Mouse (Mus musculus): ENCODE results near the gene Micu2.
"Not testable (repeated sequence)": the region's sequence is repeated elsewhere in the genome, so short reads cannot be mapped to it uniquely, and the experiment has no call there.

Gene Micu2

DNA sequence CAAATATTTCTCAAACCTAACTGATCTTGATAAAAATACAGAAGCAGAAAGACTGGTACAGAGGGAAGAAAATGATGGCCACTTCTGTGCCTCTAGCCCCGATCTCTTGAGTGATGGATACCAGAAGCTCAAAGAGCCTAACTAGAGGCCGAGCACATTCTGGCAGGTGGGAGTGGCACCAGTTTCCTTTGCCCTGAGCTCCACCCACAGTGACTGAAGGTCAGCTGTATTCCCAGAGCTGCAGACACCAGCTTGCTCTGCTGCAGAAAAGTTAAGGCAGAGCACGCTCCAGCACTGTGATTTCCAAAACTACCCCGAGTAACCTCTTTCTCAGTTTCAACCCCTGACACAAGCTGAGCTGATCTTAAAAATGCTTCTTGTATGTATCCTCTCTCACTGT, 37.2 kb downstream of the Micu2 start:
- no peak for DNase-seq (ENCODE audit: low read depth, low spot score)

- peak; percentile 10 for DNase-seq (ENCODE audit: low read depth, low spot score)
These were observed 48.0 kb downstream of the Micu2 start for GRCm38 (mm10) chr14:57951089-57951488.

DNA sequence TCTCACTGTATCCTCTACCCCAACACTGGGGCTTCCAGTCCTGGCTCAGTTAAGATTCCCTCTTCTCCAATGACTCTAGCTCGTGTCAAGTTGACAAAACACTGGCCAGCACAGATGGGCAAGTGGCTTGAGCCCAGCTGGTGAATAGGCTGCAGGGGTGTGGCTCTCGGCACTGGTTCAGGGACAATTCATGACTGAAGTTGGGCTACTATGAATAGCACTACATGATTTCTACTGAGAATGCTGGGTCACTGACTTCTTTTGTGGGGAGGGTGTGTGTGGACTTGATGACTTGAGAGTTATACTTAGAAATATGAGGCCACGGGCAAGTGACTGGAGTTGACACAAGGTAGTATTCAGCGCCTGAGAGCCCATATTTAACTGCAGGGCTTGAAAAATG, 53.2 kb downstream of the Micu2 start:
- DNase-seq (ENCODE audit: low read depth, low spot score) = peak; percentile 68

DNA sequence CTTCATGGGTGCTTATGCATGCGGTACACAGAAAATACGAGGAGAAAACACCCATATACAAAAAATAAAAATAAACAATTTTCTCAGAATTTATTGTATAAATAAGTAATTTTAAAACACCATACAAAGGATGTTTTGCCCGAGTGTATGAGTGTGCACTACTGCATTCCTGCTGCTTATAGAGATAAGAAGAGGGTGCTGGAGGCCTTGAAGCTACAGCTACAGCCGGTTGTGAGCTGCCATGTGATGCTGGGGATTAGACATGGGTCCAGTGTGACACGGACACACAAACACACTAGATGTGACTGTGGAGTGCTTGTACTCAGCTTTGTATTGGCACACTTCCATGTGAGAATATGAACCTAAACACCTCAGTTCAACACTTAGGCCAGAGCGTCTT, 61.8 kb downstream of the Micu2 start:
- no peak for DNase-seq (ENCODE audit: low read depth, low spot score)

GRCm38 (mm10) chr14:57934666-57935065, 64.4 kb downstream of the Micu2 start:
- no peak for DNase-seq (ENCODE audit: low read depth, low spot score)

GRCm38 (mm10) chr14:57933608-57934007, 65.5 kb downstream of the Micu2 start:
- DNase-seq (ENCODE audit: low read depth, low spot score) = no peak

DNA sequence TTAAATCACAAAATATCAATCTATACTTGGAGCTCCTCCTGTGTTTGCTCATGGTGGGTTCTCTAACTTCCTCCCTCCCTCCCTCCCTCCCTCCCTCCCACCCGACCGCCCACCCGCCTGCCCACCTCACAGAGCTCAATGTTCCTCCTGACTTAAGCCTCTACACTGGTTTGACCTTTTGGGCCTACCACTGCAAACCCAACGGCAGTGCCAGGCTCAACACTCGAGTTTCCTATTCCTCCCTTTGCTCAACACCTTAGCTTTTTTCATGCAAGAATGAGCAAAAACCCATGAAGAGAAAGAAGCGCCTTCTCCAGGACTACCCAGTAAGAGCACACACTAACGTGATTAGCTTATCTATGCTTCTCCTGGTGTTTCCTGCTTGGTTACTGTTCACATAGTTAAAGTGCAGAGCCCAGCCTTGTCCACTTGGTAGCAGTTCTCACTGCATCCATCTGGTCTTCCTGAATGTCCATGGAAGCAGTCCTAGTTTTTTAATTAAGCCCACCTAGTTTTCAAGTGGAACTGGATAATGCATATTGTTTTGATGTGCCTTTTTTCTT, 66.1 kb downstream of the Micu2 start:
- no peak for DNase-seq (ENCODE audit: low read depth, low spot score)

DNA sequence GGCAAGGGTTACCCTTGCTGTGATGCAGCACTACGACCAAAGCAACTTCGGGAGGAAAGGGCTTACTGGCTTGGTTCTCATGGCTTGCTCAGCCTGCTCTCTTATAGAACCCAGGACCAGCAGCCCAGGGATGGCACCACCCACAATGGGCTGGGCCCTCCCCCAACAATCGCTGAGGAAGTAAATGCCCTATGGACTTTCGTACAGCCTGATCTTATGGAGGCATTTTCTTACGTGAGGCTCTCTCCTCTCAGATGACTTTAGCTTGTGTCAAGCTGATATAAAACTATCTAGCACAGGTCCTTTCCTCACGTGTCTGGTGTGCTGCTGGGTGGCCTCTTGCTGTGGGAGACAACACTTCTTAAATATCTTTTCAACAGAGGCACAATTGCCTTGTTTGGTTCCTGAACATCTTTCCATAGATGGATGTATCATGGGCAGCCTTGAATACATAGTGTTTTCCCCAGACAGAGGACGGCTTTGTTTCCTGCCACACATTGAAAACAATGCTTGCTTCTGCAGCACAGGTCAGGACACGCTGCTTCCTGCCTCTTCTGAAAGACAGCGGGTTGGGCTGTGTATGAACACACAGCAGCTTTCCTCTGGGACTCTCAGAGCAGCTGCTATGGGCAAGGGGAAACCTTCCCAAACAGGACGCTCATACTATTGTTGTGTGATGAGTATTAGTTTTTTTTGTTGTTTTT, 77.5 kb downstream of the Micu2 start:
- no peak for DNase-seq (ENCODE audit: low read depth, low spot score)

GRCm38 (mm10) chr14:57920568-57921310, 78.3 kb downstream of the Micu2 start:
- DNase-seq (ENCODE audit: low read depth, low spot score) = no peak

DNA sequence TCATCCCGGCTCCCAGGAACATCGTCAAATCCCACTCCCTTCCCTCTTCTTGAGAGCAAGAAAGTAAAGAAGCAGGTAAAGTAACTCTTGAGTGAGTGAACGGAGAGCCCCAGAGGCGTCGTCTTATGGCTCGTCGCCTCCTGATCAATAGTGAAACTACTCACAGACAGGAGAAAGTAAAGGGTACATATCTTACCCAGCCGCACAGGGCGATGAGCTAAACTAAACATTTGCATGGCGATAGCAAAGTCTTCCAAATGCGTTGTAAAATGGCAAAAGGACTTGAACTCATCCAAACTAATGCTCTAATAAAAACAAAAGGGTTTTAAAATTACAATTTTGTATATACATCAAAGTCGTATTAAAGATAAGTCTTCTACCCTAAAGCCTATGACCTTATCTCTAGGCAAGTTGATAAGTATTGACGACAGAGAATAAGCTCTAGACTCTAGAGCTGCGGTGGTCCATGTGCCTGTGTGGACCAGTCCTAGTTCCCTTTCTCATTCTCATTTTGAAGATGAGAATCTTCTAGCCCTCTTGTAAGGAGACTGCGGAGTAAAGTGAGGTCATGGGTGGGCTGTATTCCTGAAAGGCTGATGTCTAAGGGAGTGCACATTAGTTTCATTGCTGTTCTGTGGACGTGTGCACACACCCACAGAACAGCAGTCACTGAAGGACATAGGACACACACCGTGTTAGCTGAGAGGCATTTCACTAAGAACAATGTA, 79.8 kb downstream of the Micu2 start:
- no peak for DNase-seq (ENCODE audit: low read depth, low spot score)

DNA sequence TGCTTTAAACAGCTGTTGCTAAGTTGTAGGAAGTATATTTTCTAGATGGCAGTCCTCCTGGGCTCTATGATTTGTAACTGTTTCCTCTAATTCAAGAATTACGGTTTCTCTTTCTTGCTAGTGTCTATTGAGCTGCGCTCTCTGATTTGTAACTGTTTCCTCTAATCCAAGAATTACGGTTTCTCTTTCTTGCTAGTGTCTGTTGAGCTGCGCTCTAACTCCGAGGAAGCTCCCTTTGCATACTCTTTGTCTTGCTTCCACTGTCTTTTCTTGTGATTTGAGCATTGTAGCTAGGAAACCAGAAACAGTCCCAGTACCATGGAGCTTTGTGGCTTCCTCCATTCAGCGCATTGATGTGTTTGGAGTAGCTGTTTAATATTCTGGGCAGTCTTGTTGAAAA, 83.7 kb downstream of the Micu2 start:
- no peak for DNase-seq (ENCODE audit: low read depth, low spot score)

- DNase-seq (ENCODE audit: low read depth, low spot score) = peak; percentile 70
These were observed 86.7 kb downstream of the Micu2 start for GRCm38 (mm10) chr14:57912211-57913007.

DNA sequence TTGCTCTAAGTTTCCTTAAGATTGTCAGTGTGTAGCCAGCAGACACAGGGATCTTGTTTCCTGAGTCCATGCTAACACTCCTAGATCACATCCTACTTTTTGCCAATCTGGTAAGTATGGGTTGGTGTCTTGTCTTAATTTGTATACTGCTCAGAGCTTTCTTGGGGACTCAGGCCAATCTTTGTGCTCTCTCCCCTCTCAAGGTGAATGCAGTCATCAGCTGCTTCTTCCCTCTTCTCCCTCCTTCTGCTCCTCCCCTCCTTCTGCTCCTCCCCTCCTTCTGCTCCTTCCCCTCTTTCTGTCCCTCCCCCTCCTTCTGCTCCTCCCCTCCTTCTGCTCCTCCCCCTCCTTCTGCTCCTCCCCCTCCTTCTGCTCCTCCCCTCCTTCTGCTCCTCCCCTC, 87.3 kb downstream of the Micu2 start:
- DNase-seq (ENCODE audit: low read depth, low spot score) = not testable (repeated sequence)

- DNase-seq (ENCODE audit: low read depth, low spot score) = no peak
These were observed 87.7 kb downstream of the Micu2 start for GRCm38 (mm10) chr14:57911316-57911715.

DNA sequence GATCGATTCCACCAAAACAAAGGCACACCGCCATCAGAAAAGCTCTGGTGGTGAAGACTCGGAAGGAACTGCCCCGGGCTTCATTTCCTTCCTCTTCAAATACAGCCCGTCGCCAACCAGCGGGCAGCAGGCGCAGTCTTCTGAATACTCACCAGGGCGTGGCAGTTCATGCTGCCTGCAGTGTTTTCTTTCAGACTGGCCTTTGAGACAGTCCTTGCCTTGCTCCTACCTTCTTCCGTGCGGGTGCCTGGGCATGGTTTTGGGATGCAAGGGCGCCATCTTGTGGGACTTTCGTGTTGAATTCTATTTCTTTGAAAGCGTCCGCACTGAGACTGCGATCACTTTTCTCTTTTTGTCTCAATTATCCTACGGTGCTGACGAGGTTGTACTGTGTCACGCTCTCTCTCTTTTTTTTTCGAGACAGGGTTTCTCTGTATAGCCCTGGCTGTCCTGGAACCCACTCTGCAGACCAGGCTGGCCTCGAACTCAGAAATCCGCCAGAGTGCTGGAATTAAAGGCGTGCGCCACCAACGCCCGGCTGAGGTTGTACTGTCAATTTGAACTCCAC, 88.5 kb downstream of the Micu2 start:
- peak; percentile 82 for DNase-seq (ENCODE audit: low read depth, low spot score)

- no peak for DNase-seq (ENCODE audit: low read depth, low spot score)
These were observed 89.8 kb downstream of the Micu2 start for GRCm38 (mm10) chr14:57909297-57909696.

DNA sequence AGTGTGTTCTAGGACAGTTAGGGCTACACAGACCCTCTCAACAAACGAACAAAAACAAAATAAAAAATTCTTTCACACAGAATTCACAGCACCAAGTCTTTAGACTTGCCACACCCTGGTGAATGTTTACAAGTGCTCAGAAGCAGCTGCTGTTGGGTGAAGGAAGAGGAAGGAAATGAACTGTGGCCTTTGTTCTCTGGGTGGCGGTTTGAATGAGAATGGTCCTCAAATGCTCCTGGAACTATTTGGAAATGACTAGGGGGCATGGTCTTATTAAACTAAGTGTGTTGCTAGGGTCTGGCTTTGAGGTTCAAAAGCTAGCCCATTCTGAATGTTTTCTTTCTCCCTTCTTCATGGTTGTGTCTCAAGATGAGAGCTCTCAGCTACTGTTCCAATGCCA, 90.6 kb downstream of the Micu2 start:
- no peak for DNase-seq (ENCODE audit: low read depth, low spot score)

DNA sequence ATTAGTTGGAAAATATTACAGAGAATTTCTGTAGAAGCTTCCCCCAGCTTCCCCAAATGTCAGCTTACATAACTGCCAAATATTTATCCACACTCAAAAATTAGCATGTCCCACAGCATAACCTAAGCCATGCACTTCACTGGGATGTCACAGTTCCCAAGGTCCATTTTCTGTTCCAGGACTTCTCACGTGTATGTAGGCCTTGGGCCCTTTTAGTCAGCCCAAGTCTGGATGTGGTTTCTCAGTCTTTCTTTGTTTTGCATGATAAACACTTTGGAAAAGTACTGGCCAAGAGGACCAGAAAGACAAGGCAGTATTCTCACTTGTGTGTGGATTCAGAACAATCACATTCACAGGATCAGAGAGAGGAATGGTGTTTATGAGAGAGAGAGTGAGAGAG, 97.1 kb downstream of the Micu2 start:
- no peak for DNase-seq (ENCODE audit: low read depth, low spot score)

DNA sequence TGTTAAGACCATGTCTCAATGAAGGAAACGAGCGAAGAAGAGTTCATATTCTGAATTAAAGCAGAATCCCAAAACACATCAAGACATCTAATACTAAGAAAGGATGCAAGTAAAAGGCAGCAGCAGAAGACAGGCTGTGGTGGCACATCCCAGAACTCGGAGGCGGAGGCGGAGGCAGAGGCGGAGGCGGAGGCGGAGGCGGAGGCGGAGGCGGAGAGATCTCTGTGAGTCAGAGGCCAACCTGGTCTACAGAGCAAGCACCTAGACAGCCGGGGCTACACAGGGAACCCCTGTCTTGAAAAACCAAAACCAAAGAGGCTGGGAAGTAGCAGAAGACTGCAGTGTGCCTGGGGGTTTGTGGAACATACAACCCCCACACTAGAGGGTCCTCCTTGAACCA, 102.2 kb downstream of the Micu2 start:
- no peak for DNase-seq (ENCODE audit: low read depth, low spot score)

DNA sequence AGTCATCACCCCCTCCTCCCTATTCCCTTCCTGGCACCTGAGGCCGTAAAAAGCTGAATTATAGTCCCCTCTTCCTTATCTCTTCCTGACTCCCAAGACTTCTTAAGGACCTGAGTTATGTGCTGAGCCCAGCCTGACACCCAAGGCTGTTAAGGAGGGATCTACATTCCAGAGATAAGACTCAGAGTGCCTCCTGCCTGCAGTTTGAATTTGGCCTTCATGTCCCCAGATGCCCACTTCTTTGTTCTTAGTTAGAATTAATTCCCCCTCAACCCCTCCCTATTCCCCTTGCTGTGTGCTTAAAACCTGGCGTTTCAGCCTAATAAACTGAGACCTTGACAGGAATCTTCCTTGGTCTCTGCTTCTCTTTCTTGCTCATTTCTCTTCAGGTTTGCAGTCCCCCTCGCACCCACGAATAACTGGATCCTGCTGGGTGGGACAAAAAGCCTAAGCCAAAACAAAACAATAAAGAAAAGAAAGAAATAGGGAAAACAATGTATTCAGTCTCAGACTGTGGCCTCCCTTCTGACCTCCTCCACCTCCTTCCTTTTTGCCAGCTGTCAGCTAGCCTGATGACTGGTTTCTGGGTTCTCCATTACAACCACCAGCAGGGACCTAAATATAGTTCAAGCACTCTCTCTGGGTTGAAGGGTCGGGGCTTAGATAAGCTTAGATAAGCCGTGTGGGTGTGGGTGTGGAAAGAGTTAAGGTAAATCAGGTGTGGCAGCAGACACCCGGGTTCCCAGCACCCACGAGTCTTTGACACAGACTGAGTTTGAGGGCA, 102.8 kb downstream of the Micu2 start:
- DNase-seq (ENCODE audit: low read depth, low spot score) = not testable (repeated sequence)
